Mouse (Mus musculus) liver, embryonic 14.5 days (tissue): ENCODE results near the gene Adsl.

Experiments
- CTCF ChIP-seq: IDR thresholded peaks from 2 replicates; pipeline ENCODE4 v1.5.1; 2016; ENCODE audit warnings: antibody characterized with exemption, low read depth, control low read depth
- EP300 ChIP-seq: IDR thresholded peaks from 2 replicates; pipeline ENCODE4 v1.6.1; 2016; ENCODE audit warnings: antibody characterized with exemption, low read depth

- TF ChIP-seq CTCF (no peak), EP300 (no peak)
Observed at GRCm38 (mm10) chr15:80994959-80995358, 46.7 kb downstream of the Adsl start.
